Mouse (Mus musculus) lung, postnatal 0 days (tissue): ENCODE results near the gene Gm5767.

Experiments
- CTCF ChIP-seq: IDR thresholded peaks from 2 replicates; pipeline ENCODE4 v1.5.1; 2016; ENCODE audit warnings: antibody characterized with exemption, mild to moderate bottlenecking
- EP300 ChIP-seq: IDR thresholded peaks from 2 replicates; pipeline ENCODE4 v1.6.1; 2016; ENCODE audit warnings: antibody characterized with exemption, mild to moderate bottlenecking, control low read depth

GRCm38 (mm10) chr16:8720447-8720846 is 39.9 kb downstream of the Gm5767 start:
- no peak for TF ChIP-seq EP300
- TF ChIP-seq CTCF, result no peak
